Mouse (Mus musculus) spleen, postnatal 10 days (tissue): ENCODE measurements around the gene Elovl3.
"Not testable (repeated sequence)": the region's sequence is repeated elsewhere in the genome, so short reads cannot be mapped to it uniquely, and the experiment has no call there.

Source experiments
- DNase-seq, 2 experiments: peaks; one replicate each; pipeline ENCODE4 v3.0.0; 2021 to 2022; ENCODE audit warnings: low spot score in 2 of 2

Elovl3 gene

GRCm38 (mm10) chr19:46135789-46136638 is 4.3 kb downstream of the Elovl3 start:
- peak; percentile 76 to 80 for DNase-seq

- DNase-seq, result peak; percentile 81 to 88
These were observed 5.2 kb downstream of the Elovl3 start for GRCm38 (mm10) chr19:46136639-46137580.

- no peak for DNase-seq
These were observed 8.6 kb downstream of the Elovl3 start for GRCm38 (mm10) chr19:46140324-46140723.

- DNase-seq, result no peak
These were observed 9.4 kb downstream of the Elovl3 start for GRCm38 (mm10) chr19:46141091-46141490.

GRCm38 (mm10) chr19:46147511-46148371 is 16.0 kb downstream of the Elovl3 start, which contains the start of gene Pitx3:
TSS of gene Pitx3 (minus strand) at chr19:46148326.
- peak in 1 of 2 experiments; percentile 14 for DNase-seq

- peak; percentile 28 to 80 for DNase-seq
These were observed 16.7 kb downstream of the Elovl3 start for GRCm38 (mm10) chr19:46148372-46148760.

GRCm38 (mm10) chr19:46149091-46149490 is 17.4 kb downstream of the Elovl3 start:
- no peak for DNase-seq

GRCm38 (mm10) chr19:46152127-46152803 is 20.6 kb downstream of the Elovl3 start, which contains the start of gene Gbf1:
TSS of gene Gbf1 (plus strand) at chr19:46152509.
- DNase-seq, result peak; percentile 86 to 91

GRCm38 (mm10) chr19:46165950-46166349 is 34.3 kb downstream of the Elovl3 start:
- no peak for DNase-seq

GRCm38 (mm10) chr19:46167169-46167568 is 35.5 kb downstream of the Elovl3 start:
- DNase-seq, result not testable (repeated sequence)

- DNase-seq, result no peak
These were observed 37.7 kb downstream of the Elovl3 start for GRCm38 (mm10) chr19:46169396-46169795.

- DNase-seq, result no peak
These were observed 38.2 kb downstream of the Elovl3 start for GRCm38 (mm10) chr19:46169913-46170312.

- no peak for DNase-seq
These were observed 40.8 kb downstream of the Elovl3 start for GRCm38 (mm10) chr19:46172541-46172940.

GRCm38 (mm10) chr19:46175173-46175572 is 43.5 kb downstream of the Elovl3 start:
- DNase-seq, result no peak

- no peak for DNase-seq
These were observed 45.3 kb downstream of the Elovl3 start for GRCm38 (mm10) chr19:46177046-46177445.

GRCm38 (mm10) chr19:46180274-46180673 is 48.6 kb downstream of the Elovl3 start:
- DNase-seq, result no peak

GRCm38 (mm10) chr19:46182241-46182640 is 50.5 kb downstream of the Elovl3 start:
- no peak for DNase-seq
